Mouse (Mus musculus) erythroblast, embryonic 14.5 days (primary cell): ENCODE measurements around the gene Dgkg.

Experiments
- GATA1 ChIP-seq: IDR thresholded peaks from 2 replicates; pipeline ENCODE4 v1.6.1; 2012; ENCODE audit warnings: low read length, inconsistent platforms, mixed read lengths
- TAL1 ChIP-seq: IDR thresholded peaks from 3 replicates; pipeline ENCODE4 v1.6.1; 2012; ENCODE audit warnings: low read length, inconsistent platforms, mixed read lengths

DNA sequence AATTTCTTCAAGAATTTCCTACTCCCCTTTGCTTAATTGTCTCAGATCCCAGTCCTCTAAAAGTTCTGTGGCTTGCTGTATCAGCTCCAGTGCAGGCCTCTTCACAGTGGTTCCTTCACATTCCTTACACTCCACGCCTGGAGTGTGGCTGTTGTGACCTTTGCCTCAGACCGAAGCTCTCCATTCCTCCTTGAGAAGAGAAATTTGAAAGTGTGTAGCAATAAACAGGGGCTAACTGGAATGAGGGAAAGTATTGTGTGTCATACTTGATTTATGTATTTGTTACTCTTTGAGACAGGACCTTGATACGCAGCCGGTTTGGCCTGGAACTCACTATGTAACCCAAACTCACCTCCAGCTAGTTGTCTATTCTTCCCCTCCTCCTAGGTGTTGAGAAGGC is 215.7 kb downstream of the Dgkg start:
- no peak for TF ChIP-seq GATA1
- no peak for TF ChIP-seq TAL1
